Mouse (Mus musculus) liver, embryonic 12.5 days (tissue): ENCODE measurements at regions not wholly inside any gene's neighbourhood (a gene's known extent, or its start where the extent isn't known, plus 50 kb on each side); places are given as distances from the start of the nearest gene placed in this dataset.

Source experiments
- ATAC-seq: fragments of 200-750 bp; cut with Nextera tagmentation; 2 replicates; pipeline ENCODE4 v1.8.0; 2017; ENCODE audit warnings: moderate number of reproducible peaks, mild to moderate bottlenecking, moderate library complexity
- H3K27ac ChIP-seq: fragments of 300-500 bp; sonication (generic); 2 replicates; pipeline ENCODE4 v1.5.1; 2016; ENCODE audit warnings: mild to moderate bottlenecking
- H3K27me3 ChIP-seq: fragments of 300-500 bp; sonication (generic); replicated peaks from 2 replicates; pipeline ENCODE4 v1.6.1; 2016; ENCODE audit warnings: mild to moderate bottlenecking, moderate library complexity
- H3K36me3 ChIP-seq: fragments of 300-500 bp; sonication (generic); 2 replicates; pipeline ENCODE4 v1.6.1; 2016; ENCODE audit warnings: mild to moderate bottlenecking, moderate library complexity
- H3K4me1 ChIP-seq: fragments of 300-500 bp; sonication (generic); 2 replicates; pipeline ENCODE4 v1.6.1; 2016
- H3K4me2 ChIP-seq: fragments of 300-500 bp; sonication (generic); 2 replicates; pipeline ENCODE4 v1.6.1; 2016; ENCODE audit warnings: mild to moderate bottlenecking, moderate library complexity
- H3K4me3 ChIP-seq: fragments of 300-500 bp; sonication (generic); 2 replicates; pipeline ENCODE4 v1.5.1; 2016; ENCODE audit warnings: mild to moderate bottlenecking, moderate library complexity
- H3K9ac ChIP-seq: fragments of 300-500 bp; sonication (generic); 2 replicates; pipeline ENCODE4 v1.6.1; 2016; ENCODE audit warnings: mild to moderate bottlenecking, moderate library complexity
- H3K9me3 ChIP-seq: fragments of 300-500 bp; sonication (generic); replicated peaks from 2 replicates; pipeline ENCODE4 v1.6.1; 2016; ENCODE audit warnings: mild to moderate bottlenecking, moderate library complexity
- WGBS: fragments of 180-500 bp; shearing (Covaris S2); methylation state at CpG from one replicate; pipeline ENCODE4 v1.1.7; 2016; ENCODE audit not compliant: insufficient replicate concordance; 5-methylcytosine and 5-hydroxymethylcytosine counted together

DNA sequence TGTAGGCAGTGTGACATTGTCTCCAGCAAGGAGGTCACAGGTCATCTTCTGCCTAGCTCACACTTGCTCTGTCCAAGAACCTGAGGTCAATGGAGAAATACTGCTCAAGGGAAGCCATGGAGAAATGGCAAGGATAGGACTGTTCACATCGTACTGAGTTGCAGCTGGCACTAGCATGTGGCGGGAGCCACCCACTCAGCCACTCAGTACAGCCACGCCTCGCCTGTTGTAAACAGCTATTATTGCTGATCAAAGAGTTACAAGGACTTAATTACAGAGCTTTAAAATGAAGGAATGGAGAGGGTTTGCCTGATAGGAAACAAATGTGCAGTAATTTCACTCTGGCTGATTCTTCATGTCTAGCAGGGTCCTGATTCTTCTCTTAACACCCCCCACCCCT is 64.8 kb downstream of the Dll1 start:
- H3K27ac ChIP-seq, result no peak overlapping the region
- 60% methylated on average over 4 of the region's 4 CpGs for WGBS
- H3K9me3 ChIP-seq, result no peaks in the 10 kb centered on the region
- H3K27me3 ChIP-seq, result no peaks in the 10 kb centered on the region
- ATAC-seq, result no peak
- no peaks in the 10 kb centered on the region for H3K36me3 ChIP-seq
- H3K9ac ChIP-seq, result no peak overlapping the region
- H3K4me3 ChIP-seq, result no peak overlapping the region
- no peak overlapping the region for H3K4me2 ChIP-seq
- H3K4me1 ChIP-seq, result no peaks in the 10 kb centered on the region

DNA sequence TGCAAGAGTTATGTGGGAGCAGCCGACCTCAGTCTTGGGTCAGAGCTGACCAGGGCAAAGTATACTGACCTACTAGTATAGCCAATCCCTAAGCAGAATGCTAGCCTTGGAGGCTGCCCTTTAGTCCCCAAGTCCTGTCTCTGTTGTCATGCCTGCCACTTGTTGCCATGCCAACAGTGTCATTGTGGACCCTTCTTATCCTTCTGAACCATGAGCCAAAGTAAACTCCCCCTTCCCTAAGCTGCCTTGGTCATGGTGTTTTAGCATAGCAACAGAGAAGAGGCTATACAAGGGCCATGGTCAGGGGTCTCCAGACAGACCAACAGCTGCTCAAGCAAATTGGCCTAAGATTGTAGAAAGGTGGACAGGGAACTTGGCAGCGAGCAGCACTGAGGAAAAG is 66.2 kb downstream of the Dll1 start:
- no peak overlapping the region for H3K27ac ChIP-seq
- H3K9me3 ChIP-seq, result no peaks in the 10 kb centered on the region
- H3K27me3 ChIP-seq, result no peaks in the 10 kb centered on the region
- 46% methylated on average over 2 of the region's 2 CpGs for WGBS
- no peaks in the 10 kb centered on the region for H3K4me1 ChIP-seq
- H3K4me3 ChIP-seq, result no peak overlapping the region
- H3K36me3 ChIP-seq, result no peaks in the 10 kb centered on the region
- H3K4me2 ChIP-seq, result no peak overlapping the region
- ATAC-seq, result no peak
- H3K9ac ChIP-seq, result no peak overlapping the region

DNA sequence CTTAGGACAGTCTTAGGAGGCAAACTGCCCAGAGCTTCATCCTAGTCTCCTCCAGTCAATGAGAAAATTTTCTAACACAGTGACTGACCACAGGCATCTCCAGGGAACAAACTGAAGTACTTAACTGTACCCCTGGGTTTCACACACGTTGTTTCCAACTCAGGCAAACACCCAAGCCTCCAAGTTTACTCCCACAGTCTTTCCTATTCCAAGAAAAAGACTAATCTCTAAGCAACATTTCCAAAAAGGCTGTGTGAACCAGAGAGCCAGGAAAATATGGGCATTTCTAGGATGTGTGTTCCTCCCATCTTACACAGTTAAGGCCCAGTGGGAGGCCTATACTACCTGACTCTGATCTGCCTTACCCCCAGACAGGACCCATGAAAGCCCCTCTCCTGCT is 74.6 kb downstream of the Dll1 start:
- no peak overlapping the region for H3K4me3 ChIP-seq
- WGBS, result 16% methylated on average over 1 of the region's 1 CpGs
- H3K36me3 ChIP-seq, result no peaks in the 10 kb centered on the region
- ATAC-seq, result no peak
- no peak overlapping the region for H3K27ac ChIP-seq
- no peak overlapping the region for H3K9ac ChIP-seq
- H3K27me3 ChIP-seq, result no peaks in the 10 kb centered on the region
- no peaks in the 10 kb centered on the region for H3K9me3 ChIP-seq
- no peak overlapping the region for H3K4me2 ChIP-seq
- H3K4me1 ChIP-seq, result no peaks in the 10 kb centered on the region

DNA sequence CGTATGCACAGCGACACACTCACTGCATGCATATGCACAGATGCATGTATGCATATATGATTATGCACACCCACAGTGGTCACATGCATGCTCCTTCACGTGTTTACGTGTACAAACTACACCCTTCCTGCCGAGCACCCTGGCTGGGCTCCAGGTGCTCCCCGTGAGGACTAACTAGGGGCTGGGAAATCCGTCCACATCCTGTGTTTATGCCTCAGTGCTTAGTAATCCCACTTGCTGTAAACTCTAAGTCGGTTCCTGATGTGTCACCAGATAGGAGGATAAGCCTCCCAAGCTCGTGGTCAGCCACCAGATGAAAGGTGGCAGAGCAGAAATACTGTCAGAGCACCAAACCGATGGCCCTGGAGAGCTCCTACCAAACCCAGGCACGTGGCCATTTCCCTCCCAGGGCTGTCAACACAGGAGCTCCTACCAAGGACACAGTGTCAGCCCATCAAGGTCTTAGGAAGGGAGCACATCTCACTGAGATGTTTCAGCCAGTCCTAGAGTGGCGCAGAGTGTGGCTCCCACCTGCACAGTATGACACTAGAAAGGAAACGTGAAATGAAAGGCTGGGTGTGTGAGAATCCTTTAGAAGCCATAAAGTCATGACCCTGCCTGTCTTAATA is 76.8 kb downstream of the Dll1 start:
- no peaks in the 10 kb centered on the region for H3K27me3 ChIP-seq
- WGBS, result 48% methylated on average over 13 of the region's 13 CpGs
- H3K9me3 ChIP-seq, result no peaks in the 10 kb centered on the region
- no peak overlapping the region for H3K9ac ChIP-seq
- H3K4me1 ChIP-seq, result no peaks in the 10 kb centered on the region
- no peak overlapping the region for H3K27ac ChIP-seq
- no peak overlapping the region for H3K4me3 ChIP-seq
- H3K4me2 ChIP-seq, result no peak overlapping the region
- no peaks in the 10 kb centered on the region for H3K36me3 ChIP-seq
- no peak for ATAC-seq

DNA sequence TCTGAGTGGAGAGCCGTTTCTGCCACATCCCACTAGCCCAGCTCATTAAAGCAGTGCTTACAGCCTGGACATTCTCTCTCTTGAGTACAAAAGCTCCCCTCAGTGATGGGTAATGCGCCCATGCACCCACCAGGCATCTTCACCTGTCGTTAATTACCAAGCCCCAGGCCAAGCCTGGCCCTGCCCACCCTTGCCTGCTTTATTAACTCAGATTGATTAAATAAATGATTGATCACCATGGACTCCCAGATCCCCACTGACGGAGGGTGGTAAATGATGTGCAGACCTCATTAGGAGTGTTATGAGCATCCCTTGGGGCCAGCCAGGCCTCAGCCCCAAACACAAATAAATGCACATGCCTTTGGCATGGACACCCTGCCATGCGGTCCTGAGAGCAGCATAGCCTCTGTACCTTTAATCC is 82.5 kb downstream of the Dll1 start:
- Histone ChIP-seq H3K27me3 (no peaks in the 10 kb centered on the region), H3K27ac (no peak overlapping the region), H3K4me3 (no peak overlapping the region), H3K9me3 (no peaks in the 10 kb centered on the region), H3K4me2 (no peak overlapping the region), H3K36me3 (no peaks in the 10 kb centered on the region), H3K9ac (no peak overlapping the region), H3K4me1 (no peaks in the 10 kb centered on the region)
- 59% methylated on average over 5 of the region's 5 CpGs for WGBS
- ATAC-seq, result no peak

DNA sequence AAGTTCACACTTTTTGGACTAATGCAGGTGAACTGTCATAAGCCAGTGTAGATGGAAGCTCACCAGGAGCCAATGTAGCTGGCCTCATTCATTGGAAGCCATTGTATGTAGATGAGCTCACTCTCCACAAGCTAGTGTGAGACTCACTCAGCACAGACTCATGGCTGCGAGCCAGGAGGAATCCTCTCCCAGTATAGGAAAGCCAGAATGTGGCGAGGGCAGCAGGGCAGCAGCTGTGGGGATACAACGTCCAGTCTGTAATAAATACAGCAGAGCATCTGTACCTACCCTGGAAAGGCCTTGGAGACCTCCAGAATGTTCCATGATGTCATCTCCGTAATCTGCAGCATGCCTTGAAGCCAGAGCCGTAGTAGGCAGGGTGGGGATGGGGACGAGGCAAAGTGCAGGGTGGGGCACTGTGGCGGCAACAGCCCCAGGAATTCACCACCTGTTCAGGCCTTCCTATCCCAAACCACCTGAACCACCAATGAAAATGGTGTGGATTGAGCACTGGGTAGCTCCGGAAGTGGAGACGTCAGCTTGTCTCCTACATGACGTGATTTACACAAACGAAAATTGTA is 84.1 kb downstream of the Dll1 start:
- H3K4me2 ChIP-seq, result no peak overlapping the region
- WGBS, result 60% methylated on average over 11 of the region's 11 CpGs
- H3K9me3 ChIP-seq, result no peaks in the 10 kb centered on the region
- no peak overlapping the region for H3K27ac ChIP-seq
- H3K36me3 ChIP-seq, result no peaks in the 10 kb centered on the region
- no peak for ATAC-seq
- no peaks in the 10 kb centered on the region for H3K27me3 ChIP-seq
- no peak overlapping the region for H3K9ac ChIP-seq
- H3K4me3 ChIP-seq, result no peak overlapping the region
- no peaks in the 10 kb centered on the region for H3K4me1 ChIP-seq

DNA sequence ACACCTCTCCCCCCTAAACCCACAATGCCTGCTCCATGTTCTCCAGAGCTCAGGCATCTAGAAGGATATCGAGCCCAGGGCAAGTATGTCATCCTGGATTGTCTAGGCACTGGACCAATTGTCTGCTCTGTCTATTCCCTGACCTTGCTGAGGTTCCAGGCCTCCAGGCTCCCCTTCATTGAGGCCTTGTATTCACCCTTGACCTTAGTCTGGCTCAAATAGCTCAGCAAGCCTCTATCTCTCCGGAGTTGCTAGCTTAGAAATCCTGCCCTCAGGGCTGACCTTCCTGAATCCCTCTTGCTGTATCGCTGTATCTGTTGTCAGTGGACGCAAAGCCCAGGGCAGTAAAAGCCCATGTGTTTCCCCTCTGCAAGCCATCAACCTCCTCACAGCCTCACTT is 85.0 kb downstream of the Dll1 start:
- Histone ChIP-seq H3K36me3 (no peaks in the 10 kb centered on the region), H3K9ac (no peak overlapping the region), H3K27me3 (no peaks in the 10 kb centered on the region), H3K27ac (no peak overlapping the region), H3K4me2 (no peak overlapping the region), H3K4me3 (no peak overlapping the region), H3K9me3 (no peaks in the 10 kb centered on the region), H3K4me1 (no peaks in the 10 kb centered on the region)
- WGBS, result 53% methylated on average over 4 of the region's 4 CpGs
- ATAC-seq, result no peak

DNA sequence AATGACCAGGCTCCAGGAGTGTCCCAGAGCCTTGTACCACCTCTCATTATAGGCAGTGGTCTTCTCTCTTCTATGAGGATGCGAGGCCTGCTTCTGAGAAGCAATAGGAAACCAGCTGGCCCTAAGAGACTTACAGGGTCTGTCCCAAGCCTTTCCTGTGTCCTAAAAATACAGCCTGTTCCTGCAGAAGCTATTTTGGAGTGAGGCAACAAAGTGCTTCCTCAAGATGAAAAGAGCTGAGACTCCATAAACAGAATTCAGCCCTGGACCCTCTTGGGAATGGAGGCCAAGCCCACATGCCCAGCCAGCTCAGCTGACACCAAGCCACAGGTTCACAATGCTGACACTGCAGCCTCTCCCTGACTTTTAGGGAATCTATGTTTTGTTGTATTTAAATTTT is 86.3 kb downstream of the Dll1 start:
- whole genome bisulfite sequencing, result 56% methylated on average over 1 of the region's 1 CpGs
- Histone ChIP-seq H3K9ac (no peak overlapping the region), H3K27ac (no peak overlapping the region), H3K4me3 (no peak overlapping the region), H3K4me1 (no peaks in the 10 kb centered on the region), H3K27me3 (no peaks in the 10 kb centered on the region), H3K4me2 (no peak overlapping the region), H3K36me3 (no peaks in the 10 kb centered on the region), H3K9me3 (no peaks in the 10 kb centered on the region)
- no peak for ATAC-seq

DNA sequence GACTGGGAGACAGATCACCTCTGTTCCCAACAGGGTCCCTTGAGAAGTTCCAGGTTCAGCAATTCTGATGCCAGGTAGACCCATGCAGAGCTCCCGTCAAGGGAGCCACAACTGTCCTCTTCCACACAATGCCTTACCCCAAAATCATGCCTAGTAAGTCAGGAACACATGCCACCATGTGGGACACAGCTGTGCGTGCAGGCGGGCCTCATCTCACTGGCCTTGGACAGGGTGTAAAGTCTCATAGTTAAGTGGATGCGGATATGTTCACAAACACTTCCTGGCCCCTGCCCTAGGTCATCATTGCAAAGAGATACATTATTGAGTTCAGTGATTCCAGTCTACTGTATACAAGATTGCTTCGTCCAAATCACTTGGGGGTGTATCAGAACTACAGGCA is 87.6 kb downstream of the Dll1 start:
- H3K4me3 ChIP-seq, result no peak overlapping the region
- no peak for ATAC-seq
- H3K27ac ChIP-seq, result no peak overlapping the region
- no peaks in the 10 kb centered on the region for H3K27me3 ChIP-seq
- WGBS, result 70% methylated on average over 5 of the region's 5 CpGs
- H3K36me3 ChIP-seq, result no peaks in the 10 kb centered on the region
- H3K9ac ChIP-seq, result no peak overlapping the region
- no peaks in the 10 kb centered on the region for H3K4me1 ChIP-seq
- H3K9me3 ChIP-seq, result no peaks in the 10 kb centered on the region
- H3K4me2 ChIP-seq, result no peak overlapping the region

DNA sequence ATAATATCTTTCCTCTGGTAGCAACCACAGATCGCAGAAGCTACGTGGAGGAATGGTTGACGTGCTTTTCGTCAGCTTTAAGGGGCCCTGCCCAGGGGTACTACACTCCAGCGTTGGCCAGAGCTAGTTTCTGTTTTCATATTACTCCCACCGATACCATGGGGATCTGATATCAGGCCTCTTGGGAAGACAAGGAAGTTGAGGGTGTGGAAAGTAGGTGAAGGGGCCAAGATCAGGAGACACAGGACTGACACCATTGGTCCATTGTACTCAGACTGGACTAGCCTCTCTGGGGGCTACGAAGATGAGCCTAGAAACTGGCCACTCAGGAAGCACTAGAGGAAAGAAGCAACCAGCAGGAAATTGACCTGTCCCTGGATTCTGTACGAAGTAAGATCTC is 88.0 kb downstream of the Dll1 start:
- H3K36me3 ChIP-seq, result no peaks in the 10 kb centered on the region
- no peak overlapping the region for H3K4me2 ChIP-seq
- no peak overlapping the region for H3K27ac ChIP-seq
- no peaks in the 10 kb centered on the region for H3K4me1 ChIP-seq
- no peak overlapping the region for H3K4me3 ChIP-seq
- no peaks in the 10 kb centered on the region for H3K27me3 ChIP-seq
- 64% methylated on average over 8 of the region's 8 CpGs for WGBS
- H3K9ac ChIP-seq, result no peak overlapping the region
- H3K9me3 ChIP-seq, result no peaks in the 10 kb centered on the region
- ATAC-seq, result no peak

DNA sequence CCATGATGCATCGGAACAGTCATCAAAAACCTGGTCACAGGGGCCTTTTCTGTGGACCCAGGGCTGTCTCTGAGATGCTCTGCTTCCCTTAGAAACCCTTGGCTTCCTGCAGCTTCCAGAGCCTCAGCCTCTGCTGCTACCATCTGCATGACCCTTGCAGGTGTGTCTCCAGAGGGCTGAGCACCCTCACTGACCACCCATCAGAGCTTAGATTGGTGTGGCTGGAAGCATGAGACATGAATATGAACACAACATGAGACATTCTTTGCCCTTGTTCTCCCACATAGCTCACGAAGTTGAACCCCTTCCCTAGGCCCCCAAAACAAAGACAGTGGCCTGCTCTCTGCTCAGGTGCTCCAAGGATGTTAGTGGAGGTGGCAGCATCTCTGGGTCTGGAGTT is 90.1 kb downstream of the Dll1 start:
- Histone ChIP-seq H3K27me3 (no peaks in the 10 kb centered on the region), H3K4me1 (no peaks in the 10 kb centered on the region), H3K36me3 (no peaks in the 10 kb centered on the region), H3K27ac (no peak overlapping the region), H3K4me2 (no peak overlapping the region), H3K9me3 (no peaks in the 10 kb centered on the region), H3K4me3 (no peak overlapping the region), H3K9ac (no peak overlapping the region)
- 58% methylated on average over 2 of the region's 2 CpGs for WGBS
- no peak for ATAC-seq

DNA sequence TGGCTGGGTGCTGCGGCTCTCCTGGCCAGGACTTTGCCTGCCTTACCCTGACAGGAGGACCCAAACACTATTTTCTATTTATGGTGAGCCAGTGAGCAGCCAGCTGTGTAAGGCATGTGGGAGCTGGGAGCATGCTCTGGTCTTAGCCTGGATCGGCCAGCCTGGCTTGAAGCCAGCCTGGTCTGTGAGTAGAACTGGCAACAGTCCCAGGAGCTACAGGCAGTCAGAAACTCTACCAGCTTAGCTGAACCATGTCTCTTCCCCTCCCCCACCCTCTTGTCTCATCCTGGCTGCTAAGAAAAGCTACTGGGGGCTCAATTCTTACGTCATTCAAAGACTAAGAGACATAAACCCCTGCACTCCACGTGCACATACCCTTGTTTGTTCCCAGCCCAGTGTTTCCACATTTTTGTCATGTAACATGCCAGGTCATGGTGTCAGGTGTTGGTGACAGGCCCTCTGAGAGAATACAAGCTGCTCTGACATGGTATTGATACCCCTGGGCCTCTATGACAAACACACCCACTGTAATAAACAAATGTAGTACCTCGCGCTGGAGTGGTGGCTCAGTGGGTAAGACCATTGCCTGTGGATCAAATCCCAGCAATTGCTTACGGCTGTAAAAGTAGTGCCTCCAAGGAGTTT is 91.2 kb downstream of the Dll1 start:
- no peaks in the 10 kb centered on the region for H3K4me1 ChIP-seq
- ATAC-seq, result no peak
- H3K36me3 ChIP-seq, result no peaks in the 10 kb centered on the region
- H3K9me3 ChIP-seq, result no peaks in the 10 kb centered on the region
- no peak overlapping the region for H3K9ac ChIP-seq
- no peak overlapping the region for H3K4me2 ChIP-seq
- H3K27ac ChIP-seq, result no peak overlapping the region
- H3K4me3 ChIP-seq, result no peak overlapping the region
- no peaks in the 10 kb centered on the region for H3K27me3 ChIP-seq
- WGBS, result 52% methylated on average over 7 of the region's 7 CpGs

DNA sequence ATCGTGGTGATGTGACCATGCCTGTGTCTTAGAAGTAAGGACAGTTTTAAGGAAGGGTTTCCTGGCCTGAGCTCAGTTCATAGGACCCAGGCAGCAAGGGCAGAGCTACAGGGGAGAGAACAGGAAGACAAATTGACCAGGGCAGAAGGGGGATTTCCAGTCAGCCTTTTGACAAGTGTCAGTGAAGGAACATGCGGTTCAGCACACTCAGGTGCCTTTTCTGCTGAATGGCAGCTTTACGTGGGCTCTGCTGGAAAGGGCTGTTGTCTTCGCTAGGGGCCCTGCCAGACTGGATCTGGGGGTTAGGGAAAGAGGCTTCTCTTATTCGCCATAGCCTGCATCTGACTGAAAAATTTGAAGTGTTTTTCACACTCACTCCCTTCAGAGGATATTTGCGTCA is 106.8 kb downstream of the Dll1 start:
- Histone ChIP-seq H3K36me3 (no peaks in the 10 kb centered on the region), H3K4me3 (no peak overlapping the region), H3K9ac (no peak overlapping the region), H3K27ac (no peak overlapping the region), H3K9me3 (no peaks in the 10 kb centered on the region), H3K4me1 (no peaks in the 10 kb centered on the region), H3K4me2 (no peak overlapping the region), H3K27me3 (no peaks in the 10 kb centered on the region)
- WGBS, result 53% methylated on average over 6 of the region's 6 CpGs
- ATAC-seq, result no peak
